ENCODE assay signal across 22 mouse cellular contexts in genomic region chr7:115399461-115399860, GRCm38 (mm10).
"Had no signal": no experiment of that assay in that cellular context is flagged by ENCODE, and none has a peak within 500 bp of the region (broad histone marks: within the 10 kb centered on the region; RNA-seq: fewer than 3 reads in every experiment).

No protein-coding gene starts in this region.

- H3K9ac ChIP-seq: limb, embryonic 12.5 days; limb, embryonic 15.5 days; liver, embryonic 14.5 days; lung, embryonic 15.5 days; midbrain, embryonic 13.5 days; neural tube, embryonic 13.5 days; stomach, embryonic 15.5 days had no signal

- H3K9me3 ChIP-seq: limb, embryonic 12.5 days; limb, embryonic 15.5 days; lung, embryonic 15.5 days; megakaryocyte, embryonic 14.5 days; midbrain, embryonic 10.5 days; midbrain, embryonic 13.5 days; neural tube, embryonic 13.5 days; stomach, embryonic 15.5 days had no signal

- H3K4me2 ChIP-seq: limb, embryonic 12.5 days; limb, embryonic 15.5 days; lung, embryonic 15.5 days; midbrain, embryonic 13.5 days; neural tube, embryonic 13.5 days; stomach, embryonic 15.5 days had no signal

- H3K27me3 ChIP-seq: limb, embryonic 15.5 days; lung, embryonic 15.5 days; midbrain, embryonic 13.5 days; neural tube, embryonic 13.5 days; stomach, embryonic 15.5 days had no signal

- DNase-seq: kidney, adult 8-10 months; kidney, postnatal 4 days; left cerebral cortex, postnatal 4 days; lung, postnatal 10 days; retina, postnatal 1 day; right cerebral cortex, postnatal 25 days; spleen, adult 18-20 months; thymus, postnatal 25 days had no signal

- H3K4me3 ChIP-seq: limb, embryonic 12.5 days; limb, embryonic 15.5 days; lung, embryonic 15.5 days; megakaryocyte, embryonic 14.5 days; midbrain, embryonic 10.5 days; midbrain, embryonic 13.5 days; myocyte; neural tube, embryonic 13.5 days; stomach, embryonic 15.5 days had no signal

- ATAC-seq: intestine, embryonic 16.5 days; midbrain, embryonic 13.5 days; midbrain, embryonic 16.5 days had no signal

- H3K27ac ChIP-seq: kidney, postnatal 0 days; limb, embryonic 12.5 days; limb, embryonic 15.5 days; liver, embryonic 14.5 days; lung, embryonic 15.5 days; macrophage; midbrain, embryonic 10.5 days; midbrain, embryonic 13.5 days; neural tube, embryonic 13.5 days; stomach, embryonic 15.5 days had no signal

- H3K36me3 ChIP-seq: limb, embryonic 12.5 days; limb, embryonic 15.5 days; lung, embryonic 15.5 days; midbrain, embryonic 10.5 days; midbrain, embryonic 13.5 days; neural tube, embryonic 13.5 days; stomach, embryonic 15.5 days had no signal

- H3K4me1 ChIP-seq: limb, embryonic 15.5 days; lung, embryonic 15.5 days; midbrain, embryonic 13.5 days; neural tube, embryonic 13.5 days; stomach, embryonic 15.5 days had no signal
